Mouse (Mus musculus) neural tube, embryonic 11.5 days (tissue): Measurements from ENCODE around the gene Hnrnpul1. TPM values are rescaled to one million over a fixed set of nuclear protein-coding genes. Genes with fewer than 3 reads are reported as not detected.

Experiments
- ATAC-seq: fragments of 200-750 bp; cut with Nextera tagmentation; 2 replicates; pipeline ENCODE4 v1.8.0; 2017; ENCODE audit warnings: moderate number of reproducible peaks, mild to moderate bottlenecking, moderate TSS enrichment, moderate library complexity; ENCODE audit not compliant: insufficient read depth, low FRiP score, low TSS enrichment
- DNase-seq: peaks from one replicate; pipeline ENCODE4 v3.0.0-alpha.2; 2015; ENCODE audit warnings: low spot score
- H3K27ac ChIP-seq: fragments of 300-500 bp; sonication (generic); 2 replicates; pipeline ENCODE4 v1.5.1; 2014; ENCODE audit warnings: low read depth, mild to moderate bottlenecking, low read length
- H3K27me3 ChIP-seq: fragments of 300-500 bp; sonication (generic); 2 replicates; pipeline ENCODE4 v1.6.1; 2014; ENCODE audit warnings: mild to moderate bottlenecking, low read length, mixed read lengths; ENCODE audit not compliant: control insufficient read depth, insufficient read depth
- H3K36me3 ChIP-seq: fragments of 300-500 bp; sonication (generic); 2 replicates; pipeline ENCODE4 v1.6.1; 2014; ENCODE audit warnings: mild to moderate bottlenecking, low read length, moderate library complexity, mixed read lengths; ENCODE audit not compliant: control insufficient read depth, insufficient read depth
- H3K4me1 ChIP-seq: fragments of 300-500 bp; sonication (generic); 2 replicates; pipeline ENCODE4 v1.6.1; 2014; ENCODE audit warnings: low read length, mixed read lengths; ENCODE audit not compliant: control insufficient read depth, insufficient read depth
- H3K4me2 ChIP-seq: fragments of 300-500 bp; sonication (generic); 2 replicates; pipeline ENCODE4 v1.6.1; 2014; ENCODE audit warnings: low read depth, mild to moderate bottlenecking, moderate library complexity
- H3K4me3 ChIP-seq: fragments of 300-500 bp; sonication (generic); 2 replicates; pipeline ENCODE4 v1.5.1; 2014; ENCODE audit warnings: low read depth, low read length
- H3K9ac ChIP-seq: fragments of 300-500 bp; sonication (generic); 2 replicates; pipeline ENCODE4 v1.6.1; 2014; ENCODE audit warnings: mild to moderate bottlenecking, low read length
- H3K9me3 ChIP-seq: fragments of 300-500 bp; sonication (generic); 2 replicates; pipeline ENCODE4 v1.6.1; 2016; ENCODE audit warnings: low read length; ENCODE audit not compliant: control insufficient read depth
- WGBS: fragments of 180-500 bp; shearing (Covaris S2); extraction: QIAGEN DNeasy Blood & Tissue Kit; methylation state at CpG from one replicate; pipeline ENCODE4 v1.1.7; 2014; 5-methylcytosine and 5-hydroxymethylcytosine counted together
- polyA plus RNA-seq: library from polyadenylated mRNA; unstranded; fragments of >200 nt; fragmentation: Nextera tagmentation; extraction: Ambion mirVana; gene quantifications from 2 replicates; pipeline ENCODE4 v1.2.1, GENCODE M21; 2014

Hnrnpul1 gene
- polyA plus RNA-seq, 1 experiment from 2014 or later = 70.2 TPM

GRCm38 (mm10) chr7:25685926-25686470 is 68.6 kb downstream of the Hnrnpul1 start:
- Histone ChIP-seq H3K27ac (no peak overlapping the region), H3K9ac (no peak overlapping the region), H3K27me3 (peaks cover 53% of the 10 kb centered on the region), H3K4me3 (no peak overlapping the region), H3K4me2 (peak overlapping the region; percentile 57; the same call in 1 of the 2 replicates), H3K9me3 (no peaks in the 10 kb centered on the region), H3K4me1 (peaks cover 12% of the 10 kb centered on the region), H3K36me3 (no peaks in the 10 kb centered on the region)
- DNase-seq (no peak), ATAC-seq (no peak)
- 68% methylated on average over 21 of the region's 21 CpGs for WGBS

GRCm38 (mm10) chr7:25684659-25685058 is 69.9 kb downstream of the Hnrnpul1 start:
- peaks cover 42% of the 10 kb centered on the region for H3K27me3 ChIP-seq
- H3K4me1 ChIP-seq = peaks cover 12% of the 10 kb centered on the region

GRCm38 (mm10) chr7:25683474-25684180 is 70.9 kb downstream of the Hnrnpul1 start:
- ATAC-seq (no peak), DNase-seq (no peak)
- peaks cover 32% of the 10 kb centered on the region for H3K27me3 ChIP-seq
- no peaks in the 10 kb centered on the region for H3K36me3 ChIP-seq
- no peak overlapping the region for H3K4me2 ChIP-seq
- no peak overlapping the region for H3K9ac ChIP-seq
- H3K4me1 ChIP-seq = peaks cover 5% of the 10 kb centered on the region
- no peak overlapping the region for H3K4me3 ChIP-seq
- 70% methylated on average over 7 of the region's 7 CpGs for WGBS
- no peak overlapping the region for H3K27ac ChIP-seq
- no peaks in the 10 kb centered on the region for H3K9me3 ChIP-seq

More at GRCm38 (mm10) chr7:25684659-25685058, 69.9 kb downstream of the Hnrnpul1 start:
- H3K9me3 ChIP-seq = no peaks in the 10 kb centered on the region
- DNase-seq (no peak), ATAC-seq (no peak)
- H3K36me3 ChIP-seq = no peaks in the 10 kb centered on the region
- no peak overlapping the region for H3K9ac ChIP-seq
- H3K4me2 ChIP-seq = no peak overlapping the region
- H3K27ac ChIP-seq = no peak overlapping the region
- 89% methylated on average over 6 of the region's 6 CpGs for whole genome bisulfite sequencing
- no peak overlapping the region for H3K4me3 ChIP-seq

- Histone ChIP-seq H3K4me3 (peak overlapping the region; percentile 51; the same call in 1 of the 2 replicates), H3K9ac (no peak overlapping the region), H3K4me2 (no peak overlapping the region), H3K36me3 (no peaks in the 10 kb centered on the region), H3K4me1 (peaks cover 3% of the 10 kb centered on the region), H3K9me3 (no peaks in the 10 kb centered on the region), H3K27ac (no peak overlapping the region), H3K27me3 (peaks cover 12% of the 10 kb centered on the region)
- DNase-seq (no peak), ATAC-seq (no peak)
- WGBS = 67% methylated on average over 15 of the region's 15 CpGs
These were observed 73.0 kb downstream of the Hnrnpul1 start for GRCm38 (mm10) chr7:25681341-25682231.

- DNase-seq (peak; percentile 95), ATAC-seq (peak; percentile 96)
- peak within 1 kb of the TSS; percentile 58 for H3K9ac ChIP-seq
- peak within 1 kb of the TSS; percentile 71 for H3K27ac ChIP-seq
- under 1% methylated on average over 45 of the region's 46 CpGs for WGBS
- H3K4me2 ChIP-seq = peak within 1 kb of the TSS; percentile 26
- H3K27me3 ChIP-seq = peaks cover 9% of the 10 kb centered on the region
- H3K9me3 ChIP-seq = no peaks in the 10 kb centered on the region
- no peaks in the 10 kb centered on the region for H3K36me3 ChIP-seq
- peak within 1 kb of the TSS; percentile 51 for H3K4me3 ChIP-seq
- H3K4me1 ChIP-seq = peaks cover 3% of the 10 kb centered on the region
These were observed 73.9 kb downstream of the Hnrnpul1 start, which contains the start of gene B9d2 for GRCm38 (mm10) chr7:25680514-25681258. TSS of gene B9d2 (plus strand) at chr7:25680780.

- Histone ChIP-seq H3K27ac (no peak overlapping the region), H3K9me3 (no peaks in the 10 kb centered on the region), H3K27me3 (peaks cover 12% of the 10 kb centered on the region), H3K9ac (no peak overlapping the region), H3K4me3 (peak overlapping the region; percentile 51; the same call in 1 of the 2 replicates), H3K4me2 (peak overlapping the region; percentile 26), H3K36me3 (no peaks in the 10 kb centered on the region), H3K4me1 (peaks cover 3% of the 10 kb centered on the region)
- ATAC-seq = no peak
- no peak for DNase-seq
- WGBS = 12% methylated on average over 6 of the region's 6 CpGs
These were observed 74.6 kb downstream of the Hnrnpul1 start for GRCm38 (mm10) chr7:25679971-25680370.

- peaks cover 28% of the 10 kb centered on the region for H3K27me3 ChIP-seq
- no peak for ATAC-seq
- 91% methylated on average over 7 of the region's 7 CpGs for WGBS
These were observed 77.5 kb downstream of the Hnrnpul1 start for GRCm38 (mm10) chr7:25677013-25677412.

More at GRCm38 (mm10) chr7:25677013-25677412, 77.5 kb downstream of the Hnrnpul1 start:
- no peaks in the 10 kb centered on the region for H3K36me3 ChIP-seq
- no peak overlapping the region for H3K4me2 ChIP-seq
- no peak overlapping the region for H3K27ac ChIP-seq
- no peak overlapping the region for H3K9ac ChIP-seq
- H3K4me3 ChIP-seq = no peak overlapping the region
- peaks cover 3% of the 10 kb centered on the region for H3K4me1 ChIP-seq
- DNase-seq = no peak
- H3K9me3 ChIP-seq = no peaks in the 10 kb centered on the region
